Mouse (Mus musculus) neural tube, embryonic 15.5 days (tissue): ENCODE data around the gene Fa2h. TPM values are rescaled to one million over a fixed set of nuclear protein-coding genes. Genes with fewer than 3 reads are reported as not detected.

Experiments
- ATAC-seq: fragments of 200-750 bp; cut with Nextera tagmentation; 2 replicates; pipeline ENCODE4 v1.8.0; 2017; ENCODE audit warnings: mild to moderate bottlenecking, moderate TSS enrichment, moderate library complexity; ENCODE audit not compliant: low FRiP score
- H3K27ac ChIP-seq: fragments of 300-500 bp; sonication (generic); replicated peaks from 2 replicates; pipeline ENCODE4 v1.5.1; 2015; ENCODE audit warnings: mild to moderate bottlenecking, inconsistent platforms
- H3K27me3 ChIP-seq: fragments of 300-500 bp; sonication (generic); replicated peaks from 2 replicates; pipeline ENCODE4 v1.6.1; 2015; ENCODE audit warnings: inconsistent platforms
- H3K36me3 ChIP-seq: fragments of 300-500 bp; sonication (generic); 2 replicates; pipeline ENCODE4 v1.6.1; 2015; ENCODE audit warnings: inconsistent platforms
- H3K4me1 ChIP-seq: fragments of 300-500 bp; sonication (generic); 2 replicates; pipeline ENCODE4 v1.6.1; 2015; ENCODE audit warnings: inconsistent platforms
- H3K4me2 ChIP-seq: fragments of 300-500 bp; sonication (generic); 2 replicates; pipeline ENCODE4 v1.6.1; 2015; ENCODE audit warnings: inconsistent platforms, mild to moderate bottlenecking, moderate library complexity
- H3K4me3 ChIP-seq: fragments of 300-500 bp; sonication (generic); replicated peaks from 2 replicates; pipeline ENCODE4 v1.5.1; 2015; ENCODE audit warnings: mild to moderate bottlenecking, inconsistent platforms
- H3K9ac ChIP-seq: fragments of 300-500 bp; sonication (generic); replicated peaks from 2 replicates; pipeline ENCODE4 v1.6.1; 2015; ENCODE audit warnings: mild to moderate bottlenecking, inconsistent platforms
- H3K9me3 ChIP-seq: fragments of 300-500 bp; sonication (generic); replicated peaks from 2 replicates; pipeline ENCODE4 v1.6.1; 2016; ENCODE audit warnings: inconsistent platforms
- WGBS: fragments of 180-500 bp; shearing (Covaris S2); methylation state at CpG from one replicate; pipeline ENCODE4 v1.1.7; 2015; ENCODE audit warnings: mixed read lengths; 5-methylcytosine and 5-hydroxymethylcytosine counted together
- polyA plus RNA-seq: library from polyadenylated mRNA; unstranded; fragments of >200 nt; fragmentation: Nextera tagmentation; extraction: Ambion mirVana; gene quantifications from 2 replicates; pipeline ENCODE4 v1.2.1, GENCODE M21; 2015

Gene Fa2h
- polyA plus RNA-seq, 1 experiment from 2014 or later: 0.86 TPM

DNA sequence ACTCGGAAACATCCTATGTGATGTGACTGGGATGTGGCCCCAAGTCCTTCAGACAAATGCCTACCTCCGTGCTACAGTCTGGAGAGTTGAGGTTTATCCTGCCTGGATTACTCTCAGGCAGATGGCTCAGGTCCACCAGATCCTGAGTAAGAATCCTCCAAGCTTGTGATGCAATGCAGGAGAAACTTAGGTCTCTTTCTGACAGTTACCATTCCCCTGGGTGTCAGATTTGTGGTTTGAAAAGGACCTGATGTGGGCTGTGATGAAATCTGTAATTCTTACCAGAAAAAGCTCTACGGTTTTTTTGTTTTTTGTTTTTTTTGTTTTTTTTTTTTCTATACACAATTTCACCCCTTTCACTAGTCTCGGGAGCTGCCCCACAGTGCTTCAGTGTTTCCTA is 4.0 kb downstream of the Fa2h start:
- H3K4me3 ChIP-seq: no peak overlapping the region
- peaks cover 40% of the 10 kb centered on the region for H3K27me3 ChIP-seq
- no peak overlapping the region for H3K4me2 ChIP-seq
- ATAC-seq: no peak
- H3K9me3 ChIP-seq: no peaks in the 10 kb centered on the region
- no peak overlapping the region for H3K9ac ChIP-seq
- H3K27ac ChIP-seq: no peak overlapping the region
- no peaks in the 10 kb centered on the region for H3K36me3 ChIP-seq
- 86% methylated on average over 4 of the region's 4 CpGs for WGBS
- peaks cover 8% of the 10 kb centered on the region for H3K4me1 ChIP-seq

- Histone ChIP-seq H3K9me3 (no peaks in the 10 kb centered on the region), H3K4me3 (no peak overlapping the region), H3K4me1 (no peaks in the 10 kb centered on the region), H3K27me3 (peaks cover 15% of the 10 kb centered on the region), H3K9ac (no peak overlapping the region), H3K36me3 (no peaks in the 10 kb centered on the region), H3K4me2 (no peak overlapping the region), H3K27ac (no peak overlapping the region)
- 71% methylated on average over 9 of the region's 9 CpGs for WGBS
- no peak for ATAC-seq
Measured at GRCm38 (mm10) chr8:111385915-111386314, 7.7 kb downstream of the Fa2h start.

DNA sequence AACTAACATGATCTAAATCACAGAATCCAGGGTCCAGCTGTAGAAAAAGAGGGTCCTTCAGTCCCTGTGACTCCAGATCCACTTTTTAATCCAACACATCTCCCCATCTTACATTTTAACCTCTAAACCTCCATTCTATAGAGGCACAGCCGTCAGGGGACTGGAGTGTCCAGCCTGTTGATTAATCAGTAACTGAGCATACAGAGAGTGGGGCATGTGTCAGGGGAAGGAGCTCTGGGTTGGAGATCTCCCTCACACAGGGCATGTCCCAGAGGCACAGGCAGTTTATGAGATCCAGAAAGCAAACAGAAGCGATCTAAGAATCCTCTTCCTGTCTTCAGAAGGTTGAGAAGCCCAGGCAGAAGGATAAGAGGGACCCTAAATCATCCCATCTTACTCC is 9.0 kb downstream of the Fa2h start:
- no peak overlapping the region for H3K9ac ChIP-seq
- no peaks in the 10 kb centered on the region for H3K4me1 ChIP-seq
- H3K27ac ChIP-seq: no peak overlapping the region
- WGBS: 40% methylated on average over 2 of the region's 2 CpGs
- no peaks in the 10 kb centered on the region for H3K9me3 ChIP-seq
- no peaks in the 10 kb centered on the region for H3K36me3 ChIP-seq
- H3K4me2 ChIP-seq: no peak overlapping the region
- H3K4me3 ChIP-seq: no peak overlapping the region
- H3K27me3 ChIP-seq: peaks cover 9% of the 10 kb centered on the region; the same call in 1 of the 2 replicates
- ATAC-seq: no peak

- H3K9me3 ChIP-seq: 0 out of 2 replicates have a peak, but pooled peaks cover 2% of the 10 kb centered on the region
- no peak overlapping the region for H3K4me3 ChIP-seq
- no peaks in the 10 kb centered on the region for H3K27me3 ChIP-seq
- 48% methylated on average over 6 of the region's 6 CpGs for WGBS
- no peak overlapping the region for H3K27ac ChIP-seq
- ATAC-seq: no peak
- H3K36me3 ChIP-seq: no peaks in the 10 kb centered on the region
- H3K4me1 ChIP-seq: no peaks in the 10 kb centered on the region
- H3K4me2 ChIP-seq: no peak overlapping the region
- H3K9ac ChIP-seq: no peak overlapping the region
Measured at GRCm38 (mm10) chr8:111375192-111375591, 18.4 kb downstream of the Fa2h start.

DNA sequence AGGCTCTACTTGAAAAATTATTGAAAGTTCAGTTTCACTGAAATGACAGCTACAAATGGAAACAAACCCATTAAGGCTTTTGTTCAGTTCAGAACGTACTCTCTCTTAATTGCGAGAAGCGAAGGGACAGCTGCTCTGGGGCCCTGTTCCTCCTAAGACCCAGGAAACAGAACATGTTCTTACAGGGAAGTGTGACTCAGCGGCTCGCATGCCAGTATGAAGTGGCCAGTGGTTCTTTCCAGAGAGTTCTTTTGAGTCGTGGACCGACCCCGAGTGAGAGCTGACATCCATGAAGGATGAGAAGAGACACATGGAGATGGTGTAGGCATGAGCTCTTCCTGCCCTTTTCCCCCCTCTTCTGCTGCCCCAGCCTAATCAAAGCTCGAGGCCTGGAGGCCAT is 23.9 kb downstream of the Fa2h start:
- Histone ChIP-seq H3K27ac (no peak overlapping the region), H3K4me3 (no peak overlapping the region), H3K36me3 (no peaks in the 10 kb centered on the region), H3K27me3 (no peaks in the 10 kb centered on the region), H3K9ac (no peak overlapping the region), H3K4me2 (no peak overlapping the region), H3K9me3 (0 out of 2 replicates have a peak, but pooled peaks cover 2% of the 10 kb centered on the region), H3K4me1 (no peaks in the 10 kb centered on the region)
- no peak for ATAC-seq
- whole genome bisulfite sequencing: 87% methylated on average over 9 of the region's 9 CpGs

DNA sequence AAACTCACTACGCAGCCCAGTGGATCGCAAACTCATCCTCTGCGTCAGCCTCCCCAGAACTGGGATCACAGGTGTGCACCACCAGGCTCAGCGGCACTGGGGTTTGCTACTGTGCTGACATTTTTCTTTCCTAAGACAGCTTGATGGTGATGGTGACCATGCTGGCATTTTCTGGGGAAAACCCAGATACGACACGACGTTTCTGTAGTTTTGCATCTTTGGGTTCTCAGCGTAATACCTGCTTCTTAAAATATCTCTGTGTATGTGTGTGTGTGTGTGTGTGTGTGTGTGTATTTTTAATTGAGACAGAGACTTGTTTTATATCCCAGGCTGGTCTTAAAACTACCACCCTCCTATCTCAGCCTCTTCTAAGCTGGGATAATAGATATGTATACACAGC is 26.3 kb downstream of the Fa2h start:
- Histone ChIP-seq H3K36me3 (no peaks in the 10 kb centered on the region), H3K27ac (no peak overlapping the region), H3K4me1 (no peaks in the 10 kb centered on the region), H3K9me3 (no peaks in the 10 kb centered on the region), H3K4me2 (peak overlapping the region; percentile 21; the same call in 1 of the 2 replicates), H3K9ac (no peak overlapping the region), H3K27me3 (no peaks in the 10 kb centered on the region), H3K4me3 (no peak overlapping the region)
- 83% methylated on average over 8 of the region's 8 CpGs for WGBS
- no peak for ATAC-seq

- Histone ChIP-seq H3K4me3 (no peak overlapping the region), H3K4me2 (peak overlapping the region; percentile 21; the same call in 1 of the 2 replicates), H3K9ac (no peak overlapping the region), H3K9me3 (no peaks in the 10 kb centered on the region), H3K4me1 (no peaks in the 10 kb centered on the region), H3K36me3 (no peaks in the 10 kb centered on the region), H3K27me3 (no peaks in the 10 kb centered on the region), H3K27ac (no peak overlapping the region)
- ATAC-seq: no peak
- WGBS: 44% methylated on average over 14 of the region's 14 CpGs
Measured at GRCm38 (mm10) chr8:111366610-111367234, 26.9 kb downstream of the Fa2h start.

DNA sequence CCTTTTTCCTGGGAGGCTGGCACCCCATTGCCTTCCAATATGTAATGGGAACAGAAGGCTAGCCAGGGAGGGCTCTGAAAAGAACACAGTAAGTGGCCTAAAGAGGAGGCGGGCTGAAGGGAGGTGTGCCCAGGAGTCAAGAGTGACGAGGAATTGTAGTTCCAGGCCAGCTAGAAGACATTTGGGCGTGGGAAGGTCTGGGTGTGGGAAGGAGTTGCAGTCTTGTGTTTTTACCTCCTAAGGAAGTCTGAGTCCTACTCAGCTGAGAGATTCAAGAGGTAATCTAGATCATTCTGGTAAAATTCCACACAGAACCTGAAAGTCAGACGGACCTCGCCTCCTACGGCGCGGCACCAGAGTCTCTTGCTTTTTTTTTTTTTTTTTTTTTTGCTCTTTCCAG is 30.1 kb downstream of the Fa2h start:
- H3K4me2 ChIP-seq: no peak overlapping the region
- H3K36me3 ChIP-seq: no peaks in the 10 kb centered on the region
- H3K27ac ChIP-seq: no peak overlapping the region
- H3K27me3 ChIP-seq: no peaks in the 10 kb centered on the region
- 77% methylated on average over 8 of the region's 8 CpGs for WGBS
- no peaks in the 10 kb centered on the region for H3K4me1 ChIP-seq
- H3K4me3 ChIP-seq: no peak overlapping the region
- ATAC-seq: no peak
- H3K9ac ChIP-seq: no peak overlapping the region
- H3K9me3 ChIP-seq: no peaks in the 10 kb centered on the region

DNA sequence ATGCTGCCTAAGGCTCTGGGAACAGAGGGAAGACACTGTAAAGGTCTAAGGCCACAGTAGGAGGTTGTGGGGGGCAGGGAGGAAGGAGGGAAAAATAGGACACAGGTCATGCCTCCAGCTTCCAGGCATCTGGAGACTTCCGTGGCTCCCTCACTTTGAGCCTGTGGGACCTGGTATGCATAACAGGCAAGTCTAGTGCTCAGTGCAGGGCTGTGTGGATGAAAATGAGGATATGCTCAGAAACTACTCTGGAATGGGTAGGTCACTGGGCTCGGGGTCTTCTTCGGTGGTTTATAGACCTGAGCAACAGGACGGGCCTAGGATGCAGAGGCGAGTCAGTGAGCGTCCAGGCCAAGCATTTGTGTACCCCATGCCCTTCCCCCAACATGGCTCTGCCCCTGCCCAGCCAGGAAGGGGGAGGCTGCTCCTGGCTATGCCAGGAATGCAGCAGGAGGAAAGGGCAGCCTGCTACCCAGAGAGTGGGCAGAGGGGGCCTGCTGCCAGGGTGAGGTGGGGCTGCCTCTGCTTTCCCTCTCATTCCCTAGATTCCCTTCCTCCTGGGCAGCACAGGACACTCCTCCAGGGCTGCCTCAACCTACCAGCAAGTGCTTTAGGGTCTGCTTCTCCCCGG is 32.9 kb downstream of the Fa2h start:
- Histone ChIP-seq H3K27me3 (no peaks in the 10 kb centered on the region), H3K36me3 (no peaks in the 10 kb centered on the region), H3K4me1 (no peaks in the 10 kb centered on the region), H3K4me2 (no peak overlapping the region), H3K9me3 (no peaks in the 10 kb centered on the region), H3K9ac (no peak overlapping the region), H3K4me3 (no peak overlapping the region), H3K27ac (no peak overlapping the region)
- WGBS: 69% methylated on average over 7 of the region's 7 CpGs
- ATAC-seq: no peak

DNA sequence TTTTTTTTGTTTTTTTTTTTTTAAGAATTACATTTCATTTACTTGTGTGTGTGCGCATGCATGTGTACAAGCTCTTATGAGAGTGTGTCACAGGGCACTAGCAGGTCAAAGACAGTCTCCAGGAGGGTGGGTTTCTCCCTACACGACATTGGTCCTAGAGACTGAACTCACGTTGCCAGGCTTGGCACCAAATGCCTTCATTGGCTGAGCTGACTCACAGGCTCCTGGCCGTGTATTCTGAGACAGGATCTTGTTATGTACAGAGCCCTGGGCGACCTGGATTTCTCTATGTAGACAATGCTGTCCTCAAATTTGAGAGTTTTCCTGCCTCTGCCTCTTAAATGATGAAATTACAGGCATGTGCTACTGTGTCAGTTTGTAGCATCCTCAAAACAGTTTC is 33.7 kb downstream of the Fa2h start:
- WGBS: 75% methylated on average over 5 of the region's 5 CpGs
- no peak overlapping the region for H3K4me3 ChIP-seq

DNA sequence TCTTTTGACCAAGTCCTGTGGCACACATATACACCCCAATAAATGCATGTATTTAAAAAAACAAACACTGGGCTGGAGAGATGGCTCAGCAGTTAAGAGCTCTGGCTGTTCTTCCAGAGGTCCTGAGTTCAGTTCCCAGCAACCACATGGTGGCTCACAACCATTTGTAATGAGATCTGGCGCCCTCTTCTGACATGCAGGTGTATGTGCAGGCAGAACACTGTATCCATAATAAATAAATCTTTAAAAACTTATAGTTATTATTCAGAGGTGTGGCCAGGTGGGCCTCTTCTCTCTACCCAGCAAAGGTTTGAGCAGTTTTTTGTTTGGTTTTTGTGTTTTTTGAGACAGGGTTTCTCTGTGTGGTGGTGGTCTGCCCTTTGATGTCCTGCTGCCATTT is 34.7 kb downstream of the Fa2h start:
- H3K4me1 ChIP-seq: no peaks in the 10 kb centered on the region
- H3K9me3 ChIP-seq: no peaks in the 10 kb centered on the region
- H3K4me3 ChIP-seq: no peak overlapping the region
- WGBS: 68% methylated on average over 1 of the region's 1 CpGs
- H3K36me3 ChIP-seq: no peaks in the 10 kb centered on the region
- no peaks in the 10 kb centered on the region for H3K27me3 ChIP-seq
- no peak overlapping the region for H3K9ac ChIP-seq
- ATAC-seq: no peak
- no peak overlapping the region for H3K4me2 ChIP-seq
- no peak overlapping the region for H3K27ac ChIP-seq

More for the DNA sequence above, 33.7 kb downstream of the Fa2h start:
- no peaks in the 10 kb centered on the region for H3K9me3 ChIP-seq
- no peaks in the 10 kb centered on the region for H3K36me3 ChIP-seq
- no peaks in the 10 kb centered on the region for H3K4me1 ChIP-seq
- H3K27ac ChIP-seq: no peak overlapping the region
- ATAC-seq: no peak
- H3K9ac ChIP-seq: no peak overlapping the region
- no peak overlapping the region for H3K4me2 ChIP-seq
- H3K27me3 ChIP-seq: no peaks in the 10 kb centered on the region

DNA sequence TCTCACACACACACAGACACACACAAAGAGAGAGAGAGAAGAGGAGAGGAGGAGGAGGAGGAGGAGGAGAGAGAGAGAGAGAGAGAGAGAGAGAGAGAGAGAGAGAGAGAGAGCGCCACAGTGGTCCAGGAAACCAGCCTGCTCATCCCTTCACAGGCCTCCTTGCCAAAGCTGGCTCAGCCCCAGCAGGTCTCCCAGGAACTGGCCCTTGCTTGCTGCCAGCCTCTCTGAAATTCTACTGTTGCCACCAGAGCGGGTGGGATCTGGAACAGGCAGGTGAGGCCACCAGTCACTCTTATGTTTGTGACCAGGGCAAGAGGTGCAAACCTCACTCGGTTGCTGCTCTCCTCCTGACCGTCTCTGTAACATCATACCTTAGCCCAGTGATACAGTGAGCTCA is 36.2 kb downstream of the Fa2h start:
- no peak overlapping the region for H3K4me3 ChIP-seq
- H3K27me3 ChIP-seq: no peaks in the 10 kb centered on the region
- H3K4me2 ChIP-seq: no peak overlapping the region
- no peak overlapping the region for H3K9ac ChIP-seq
- H3K9me3 ChIP-seq: no peaks in the 10 kb centered on the region
- ATAC-seq: no peak
- H3K36me3 ChIP-seq: no peaks in the 10 kb centered on the region
- H3K27ac ChIP-seq: no peak overlapping the region
- H3K4me1 ChIP-seq: no peaks in the 10 kb centered on the region
- WGBS: 90% methylated on average over 4 of the region's 4 CpGs
